Mouse (Mus musculus) testis, adult 2 months (tissue): ENCODE data around the gene Abhd2.

Experiments used
- CTCF ChIP-seq: fragments of 200-500 bp; IDR thresholded peaks from 2 replicates; pipeline ENCODE4 v1.5.1; 2012; ENCODE audit warnings: low read depth, mild to moderate bottlenecking, inconsistent platforms, low read length, moderate library complexity; ENCODE audit not compliant: control insufficient read depth, insufficient read depth, insufficient replicate concordance
- POLR2A ChIP-seq: fragments of 200-500 bp; IDR thresholded peaks from 2 replicates; pipeline ENCODE4 v1.6.1; 2012; ENCODE audit warnings: low read depth, mild to moderate bottlenecking, inconsistent platforms, low read length, moderate library complexity; ENCODE audit not compliant: control insufficient read depth

DNA sequence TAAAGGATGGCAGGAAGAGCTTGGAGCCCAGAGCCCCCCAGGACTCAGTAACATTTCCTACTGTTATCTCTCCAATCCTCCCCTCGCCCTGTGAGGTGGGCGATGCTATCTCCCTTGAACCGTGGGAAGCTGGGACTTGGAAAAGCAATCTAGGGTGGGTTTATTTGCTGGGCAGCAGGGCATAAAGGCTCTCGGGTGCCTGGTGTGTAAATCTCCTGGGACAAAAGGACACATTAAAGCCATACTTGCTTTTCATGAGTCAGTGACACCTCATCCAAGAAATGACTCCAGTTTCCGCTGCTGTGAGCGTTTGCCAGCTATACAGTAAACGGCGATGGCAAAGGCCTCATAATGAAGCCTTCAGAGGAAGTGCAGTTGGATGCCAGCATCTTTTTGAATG lies 50.9 kb downstream of the Abhd2 start:
- no peak for TF ChIP-seq CTCF
- TF ChIP-seq POLR2A: no peak
